Mouse (Mus musculus) cerebellum, adult 9-10 months (tissue): Measurements from ENCODE around the gene Rbks.
"Not testable (repeated sequence)": the region's sequence is repeated elsewhere in the genome, so short reads cannot be mapped to it uniquely, and the experiment has no call there.

Source experiments
- DNase-seq: peaks from one replicate; pipeline ENCODE4 v3.0.0; 2022

Gene Rbks

DNA sequence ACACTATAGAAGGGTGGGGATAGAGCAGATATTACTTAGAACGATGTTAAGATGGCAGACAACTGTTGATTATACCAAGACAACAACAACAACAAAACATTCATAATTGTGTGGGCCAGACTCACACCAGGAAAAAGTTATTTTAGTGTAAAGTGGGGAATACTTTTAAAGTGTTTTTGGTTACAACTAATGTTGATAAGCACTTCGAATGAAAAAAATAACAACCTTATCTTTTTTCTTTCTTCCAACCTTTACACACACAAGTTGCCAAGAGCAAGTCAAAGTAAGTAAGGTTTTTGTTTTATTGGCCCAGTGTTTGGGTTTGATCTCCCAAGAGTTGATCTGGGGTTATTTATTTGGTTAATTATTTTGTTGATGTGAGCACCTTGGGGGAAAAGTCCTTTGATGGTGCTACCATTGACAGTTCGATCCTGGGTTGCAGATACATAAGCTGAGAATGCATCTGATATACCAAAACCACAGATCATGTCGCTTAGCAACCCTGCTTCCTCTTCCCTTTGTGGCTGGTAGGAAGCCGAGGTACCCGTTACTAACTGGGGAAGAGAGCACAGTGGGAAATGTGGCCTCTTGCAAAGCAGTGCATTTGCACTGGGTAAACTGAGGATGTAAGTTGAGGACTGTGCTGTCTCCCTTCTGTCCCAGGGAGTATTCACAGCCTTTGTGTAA is 82.9 kb downstream of the Rbks start:
- DNase-seq, result no peak

DNA sequence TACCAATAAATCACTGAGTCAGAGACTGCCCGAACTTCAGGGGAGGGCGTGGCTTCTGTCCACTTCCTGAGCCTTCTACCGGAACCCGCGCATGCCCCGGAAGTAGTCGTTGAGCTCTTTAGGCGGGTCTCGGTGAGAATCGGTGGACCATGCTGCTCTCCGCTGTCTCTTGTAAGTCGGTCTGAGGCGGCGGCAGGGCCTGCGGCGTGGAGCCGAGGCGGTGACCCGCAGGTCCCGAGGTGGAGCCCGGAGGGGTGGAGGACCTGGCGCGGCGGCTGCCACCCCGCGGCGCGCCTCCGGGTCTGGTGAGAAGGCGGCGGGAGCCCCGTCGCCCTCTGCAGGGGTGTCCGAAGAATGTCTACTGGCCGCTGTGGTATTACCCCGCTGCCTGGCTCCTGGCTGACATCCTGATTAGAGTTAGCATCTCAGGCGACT is 83.6 kb downstream of the Rbks start:
- peak; percentile 83 for DNase-seq

DNA sequence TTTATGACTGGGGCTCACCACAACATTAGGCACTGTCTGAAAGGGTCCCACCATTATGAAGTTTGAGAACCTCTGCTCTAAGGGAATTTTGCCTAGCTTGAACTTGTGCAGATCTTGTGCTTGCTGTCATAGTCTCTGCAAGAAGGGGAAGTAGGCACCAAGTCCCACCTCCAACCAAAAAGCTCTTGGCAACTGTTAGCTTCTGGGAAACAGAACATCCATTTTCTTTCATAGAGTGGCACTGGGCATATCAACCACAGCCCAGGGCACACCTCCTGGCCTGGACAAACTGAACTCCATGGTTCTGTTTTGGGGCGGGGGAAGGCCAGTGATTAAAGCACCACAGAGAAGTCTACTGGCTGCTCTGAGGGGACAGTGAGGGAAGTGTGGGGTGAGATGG is 86.2 kb downstream of the Rbks start:
- no peak for DNase-seq

DNA sequence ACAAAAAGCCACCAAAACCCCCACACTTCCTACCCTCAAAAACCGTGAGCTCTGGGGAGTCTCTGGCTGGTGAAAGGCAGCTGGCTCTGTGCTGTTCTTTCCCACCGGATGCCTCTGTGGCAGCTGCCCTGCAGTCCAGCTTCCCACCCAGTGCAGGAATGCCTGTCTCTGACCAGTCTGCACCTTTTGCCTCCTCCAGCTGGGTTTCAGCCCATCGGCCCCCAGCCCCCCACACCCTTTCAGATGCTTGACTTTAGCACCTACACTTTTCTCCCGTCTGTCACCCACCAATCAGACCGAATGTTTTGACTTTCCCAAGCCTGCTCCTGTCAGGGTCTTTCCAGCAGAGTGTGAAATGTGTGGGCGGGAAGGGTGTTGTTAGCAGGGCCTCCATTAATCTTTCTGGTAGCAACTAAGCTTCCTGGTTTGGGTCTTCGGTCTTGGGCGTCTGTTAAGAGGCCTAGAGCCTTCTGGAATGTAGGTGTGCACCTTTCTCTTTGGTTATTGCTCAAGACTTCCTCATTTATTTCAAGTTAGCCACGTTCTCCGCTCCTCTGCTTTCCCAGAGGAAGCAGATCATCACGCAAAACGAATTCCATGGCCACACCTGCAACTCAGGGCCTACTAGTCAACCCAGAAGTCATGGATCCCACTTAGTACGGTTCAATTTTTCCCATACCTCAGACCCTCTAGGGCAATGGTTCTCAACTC is 86.9 kb downstream of the Rbks start:
- DNase-seq, result no peak

DNA sequence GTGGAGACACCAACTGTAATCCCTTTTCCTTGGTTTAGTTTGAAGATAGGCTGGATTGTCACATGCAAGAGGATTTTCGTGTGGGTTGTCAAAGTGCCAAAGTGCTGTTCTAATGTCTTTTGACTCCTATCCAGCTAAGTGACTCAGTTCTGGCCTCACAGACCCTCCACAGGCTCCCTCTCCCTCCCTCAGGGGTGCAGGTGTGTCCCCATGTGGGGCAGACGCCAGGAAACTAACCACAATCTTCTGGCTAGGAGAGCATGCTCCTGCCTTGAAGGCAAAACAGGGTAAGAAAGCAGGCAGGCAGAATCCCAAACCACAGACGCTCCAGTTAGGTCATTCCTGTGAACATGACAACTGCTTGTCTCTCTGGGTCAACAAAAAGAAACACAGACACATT is 91.3 kb downstream of the Rbks start:
- no peak for DNase-seq

DNA sequence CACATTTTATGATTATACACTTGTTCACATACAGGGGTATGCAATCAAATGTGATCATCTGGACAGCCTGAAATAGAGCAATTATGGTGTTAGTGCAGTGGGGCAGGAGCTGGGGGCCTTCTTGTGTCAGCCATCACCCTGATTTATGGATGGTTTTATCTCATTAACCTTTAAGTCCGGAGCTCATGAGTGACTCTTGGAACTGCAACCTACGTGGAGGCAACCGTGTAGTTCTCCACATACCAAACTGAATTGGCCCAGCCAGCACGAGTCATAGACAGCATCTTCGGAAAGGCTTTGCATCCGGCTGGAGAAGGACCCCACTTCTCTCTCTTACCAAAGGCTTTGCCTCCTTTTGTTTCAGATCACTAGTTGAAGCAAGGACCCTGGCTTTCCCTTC is 93.7 kb downstream of the Rbks start:
- DNase-seq, result no peak

DNA sequence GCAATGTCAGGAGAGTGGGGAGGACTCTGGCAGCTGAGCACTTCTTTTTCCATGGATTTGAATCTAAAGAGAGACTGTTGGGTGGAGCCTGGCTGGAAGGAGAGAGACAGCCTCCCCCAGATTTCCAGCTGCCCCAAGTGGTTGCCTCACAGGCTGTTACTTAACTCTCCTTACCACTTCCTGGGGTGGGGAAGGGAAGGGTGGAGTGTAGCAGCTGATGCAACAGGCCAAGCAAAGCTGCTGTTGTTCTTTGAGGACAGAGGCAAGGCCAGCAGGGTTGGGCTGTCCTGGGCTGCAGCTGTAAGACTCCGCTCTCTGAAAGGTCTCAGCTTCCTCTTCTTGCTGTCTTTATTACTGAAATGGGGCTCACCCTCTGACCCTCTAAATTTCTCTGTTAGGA is 95.0 kb downstream of the Rbks start:
- DNase-seq, result no peak

DNA sequence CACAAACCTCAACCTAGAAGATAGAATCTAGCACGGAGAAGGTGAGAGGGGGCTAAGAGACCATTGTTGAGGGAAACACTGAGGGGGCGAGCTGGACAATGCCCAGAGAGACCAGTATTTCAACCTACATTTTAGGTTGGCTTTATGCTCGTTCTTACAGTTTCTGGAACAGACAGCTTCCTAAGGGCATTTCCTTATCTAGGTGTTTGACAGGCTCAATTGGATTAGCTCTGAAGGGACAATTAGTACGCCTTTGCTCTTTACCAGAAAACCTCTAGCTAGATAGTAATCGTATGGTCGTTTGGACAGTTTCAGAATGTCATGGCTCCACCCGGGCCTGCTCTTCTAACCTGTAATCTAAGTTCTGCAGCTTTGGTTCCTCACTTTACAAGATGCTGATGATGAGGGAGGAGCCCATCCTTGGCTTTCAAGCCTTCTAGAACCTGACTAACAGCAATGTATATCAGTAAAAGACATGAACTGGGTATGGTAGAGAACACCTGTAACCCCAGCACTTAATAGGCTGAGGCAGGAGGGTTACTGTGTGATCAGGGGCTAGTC is 96.2 kb downstream of the Rbks start:
- DNase-seq, result no peak

DNA sequence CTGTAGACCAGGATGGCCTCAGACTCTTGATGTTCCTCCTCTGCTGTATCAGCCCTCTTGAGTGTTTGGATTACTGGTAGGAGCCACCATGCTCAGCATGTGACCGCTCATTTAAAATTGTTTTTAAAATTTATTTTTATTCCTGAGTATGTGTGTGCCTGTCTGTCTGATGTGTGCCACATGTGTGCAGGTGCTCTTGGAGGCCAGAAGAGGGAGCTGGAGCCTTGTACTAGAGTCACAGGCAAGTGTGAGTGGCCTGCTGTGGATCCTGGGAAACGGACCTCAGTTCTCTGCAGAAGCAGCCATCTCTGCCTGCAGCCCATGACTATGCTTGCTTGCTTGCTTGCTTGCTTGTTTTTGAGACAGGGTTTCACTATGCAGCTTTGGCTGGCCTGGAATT is 98.3 kb downstream of the Rbks start:
- no peak for DNase-seq

DNA sequence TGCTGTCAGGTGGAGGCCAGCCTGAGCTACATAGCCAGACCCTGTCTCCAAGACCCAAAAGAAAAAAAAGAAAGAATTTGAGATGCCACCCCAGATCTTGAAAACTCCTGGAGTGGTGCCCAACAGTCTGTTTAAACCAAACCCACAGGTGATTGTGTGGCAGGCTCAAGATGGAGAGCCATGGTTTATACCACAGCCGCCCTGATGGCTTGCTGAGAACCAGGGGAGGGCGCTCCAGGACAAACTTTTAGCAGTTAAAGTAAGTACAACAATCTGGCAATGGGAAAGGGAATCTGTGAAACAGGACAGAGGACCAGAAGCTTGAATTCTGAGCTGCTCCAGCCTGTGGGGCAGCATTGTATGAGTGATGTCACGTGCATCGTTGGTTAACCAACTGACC is 98.8 kb downstream of the Rbks start:
- peak; percentile 21 for DNase-seq

DNA sequence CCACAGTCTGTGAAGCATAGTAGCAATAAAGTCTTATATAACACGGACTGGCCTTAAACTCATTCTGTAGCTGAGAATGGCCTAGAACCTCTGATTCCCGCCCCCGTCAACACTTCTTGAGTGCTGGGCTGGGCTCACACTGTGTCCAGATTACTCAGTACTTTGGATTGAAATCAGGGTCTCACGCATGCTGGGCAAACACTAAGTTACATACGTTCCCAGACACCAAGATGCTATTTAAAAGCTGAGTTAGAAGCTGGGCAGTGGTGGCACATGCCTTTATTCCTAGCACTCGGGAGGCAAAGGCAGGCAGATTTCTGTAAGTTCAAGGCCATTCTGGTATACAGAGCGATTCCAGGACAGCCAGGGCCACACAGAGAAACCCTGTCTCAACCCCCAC is 99.3 kb downstream of the Rbks start:
- DNase-seq, result no peak

DNA sequence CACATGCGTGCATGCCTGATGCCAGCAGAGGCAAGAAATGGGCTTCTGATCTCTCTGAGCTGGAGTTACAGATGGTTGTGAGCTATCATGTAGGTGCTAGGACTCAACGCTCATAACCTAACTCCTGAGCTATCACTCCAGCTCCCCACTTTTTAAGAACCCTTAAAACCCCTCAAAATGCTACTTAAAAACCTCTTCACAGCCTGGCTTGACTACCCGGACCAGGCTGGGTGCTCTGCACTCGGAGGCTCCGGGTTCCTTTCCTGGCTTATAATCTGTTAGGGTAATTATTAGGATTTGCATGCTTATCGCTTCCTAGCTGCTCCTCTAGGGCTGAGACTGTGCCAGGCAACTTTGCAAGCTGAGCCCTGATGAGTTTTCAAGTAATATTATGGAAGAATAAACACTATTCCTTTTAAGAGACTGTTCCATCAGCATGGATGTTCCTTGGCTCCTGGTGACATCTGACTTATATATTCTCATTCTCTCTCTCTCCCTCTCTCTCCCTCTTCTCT is 99.9 kb downstream of the Rbks start:
- DNase-seq, result no peak

DNA sequence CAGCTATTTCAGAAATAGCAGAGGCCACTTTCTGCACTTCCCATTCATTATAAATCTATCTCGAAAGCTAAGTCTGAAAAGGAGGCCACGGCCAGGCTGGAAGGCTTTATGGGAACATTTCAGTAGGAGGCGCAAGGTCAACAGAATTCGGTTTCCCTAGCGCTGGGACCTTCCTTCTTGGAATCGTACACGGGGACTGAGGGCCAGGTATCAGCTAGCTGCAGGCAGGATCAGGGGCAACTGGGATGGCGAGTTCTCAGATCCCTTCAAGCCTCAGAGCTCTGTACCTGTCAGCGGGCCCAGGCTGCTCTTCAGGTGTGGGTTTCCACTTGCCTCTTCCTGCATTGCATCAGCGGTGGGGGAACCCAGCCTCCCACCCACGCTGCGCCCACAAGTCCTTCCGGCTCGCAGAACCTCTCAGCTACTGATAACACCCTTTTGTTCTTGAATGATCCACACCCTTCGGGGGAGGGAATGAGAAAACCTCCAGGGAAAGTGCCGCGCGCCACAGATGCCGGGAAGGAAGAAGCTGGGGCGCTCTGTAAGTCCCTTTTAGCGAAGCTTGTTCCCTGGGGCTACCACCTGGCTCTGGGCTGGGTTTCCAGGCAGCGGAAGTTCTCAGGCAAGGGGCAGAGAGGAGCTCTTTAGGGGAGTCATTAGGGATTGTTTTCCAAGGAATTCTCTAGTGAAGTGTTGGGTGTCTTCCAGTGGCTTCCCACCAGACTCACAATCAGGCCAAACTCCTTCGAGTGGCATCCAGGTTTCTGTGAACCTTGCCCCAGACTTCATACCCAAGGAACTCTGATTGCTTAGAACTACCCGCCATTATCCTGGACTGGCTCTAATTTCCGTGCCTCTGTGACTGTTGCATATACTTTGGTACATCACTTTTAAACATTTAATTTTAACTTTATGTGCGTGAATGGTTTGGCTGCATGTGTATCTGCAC is 100.7 kb downstream of the Rbks start, which contains the start of gene Mrpl33:
Mrpl33 (plus strand) TSS at position 455 of the 949 bp plus-strand sequence.
- peak; percentile 56 for DNase-seq

DNA sequence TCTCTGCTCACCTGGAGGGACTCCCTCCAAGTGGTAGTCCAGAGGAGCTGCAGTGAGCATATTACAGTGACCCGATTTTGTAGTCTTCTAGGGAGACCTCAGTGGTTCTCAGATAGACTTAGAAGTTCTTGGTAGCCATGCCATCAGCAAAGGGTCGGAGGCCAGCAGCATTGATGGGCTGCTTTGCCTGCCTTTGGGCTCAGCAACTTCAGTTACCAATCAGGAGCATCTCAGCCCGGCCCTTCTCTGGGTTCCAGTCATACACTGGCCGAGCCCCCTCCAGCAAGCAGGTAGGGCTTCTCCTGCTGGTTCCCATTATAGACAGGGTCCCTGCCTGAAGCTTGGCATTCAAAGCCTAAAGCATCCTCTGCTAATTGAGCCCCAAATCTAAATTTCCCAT is 101.6 kb downstream of the Rbks start:
- no peak for DNase-seq

DNA sequence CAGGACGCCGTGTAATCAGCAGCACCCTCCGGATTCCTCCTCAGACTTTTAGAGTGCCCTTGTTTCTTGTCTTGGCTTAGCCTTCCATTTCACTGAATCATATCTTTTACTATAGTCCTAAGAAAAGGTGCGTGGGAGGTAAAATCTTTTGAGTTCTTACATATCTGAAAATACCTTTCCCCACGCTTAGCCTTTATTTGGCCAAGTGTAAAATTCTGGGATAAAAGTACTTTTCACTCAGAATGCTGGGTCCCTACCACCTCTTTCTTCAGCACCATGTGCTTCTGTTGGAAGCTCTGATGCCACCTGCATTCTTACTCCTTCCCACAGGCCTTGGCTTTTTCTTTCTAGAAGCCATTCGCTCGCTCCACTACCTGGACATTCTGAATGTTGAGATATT is 106.3 kb downstream of the Rbks start:
- DNase-seq, result no peak

DNA sequence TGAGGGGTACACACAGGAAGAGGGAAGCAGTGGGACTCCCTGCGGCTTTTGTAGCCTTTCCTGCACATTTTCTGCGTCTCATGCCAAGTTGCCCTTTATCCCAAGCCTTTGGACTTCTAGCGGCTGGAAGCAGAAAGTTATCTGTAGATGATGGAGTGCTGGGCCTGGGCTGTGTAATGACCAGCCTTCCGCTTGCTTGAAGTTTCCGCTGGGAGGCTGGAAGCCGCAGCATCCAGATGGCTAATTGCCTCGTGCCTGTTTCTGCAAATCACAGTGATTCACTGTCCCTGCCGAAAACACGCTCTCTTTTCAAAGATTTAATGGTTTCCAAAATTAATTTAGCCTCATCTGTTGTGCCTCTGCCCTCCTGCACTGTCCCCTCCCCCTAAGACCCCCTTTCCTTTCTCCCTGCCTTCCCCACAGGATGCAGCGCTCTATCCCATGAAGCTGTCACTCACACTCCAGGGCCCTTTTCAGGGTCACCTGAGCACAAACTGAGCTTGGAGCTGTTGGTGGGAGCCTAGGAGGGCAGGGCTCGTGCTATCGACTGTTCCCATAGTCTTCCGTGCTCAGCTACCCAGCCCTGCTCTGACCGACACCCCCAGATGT is 107.6 kb downstream of the Rbks start:
- no peak for DNase-seq

DNA sequence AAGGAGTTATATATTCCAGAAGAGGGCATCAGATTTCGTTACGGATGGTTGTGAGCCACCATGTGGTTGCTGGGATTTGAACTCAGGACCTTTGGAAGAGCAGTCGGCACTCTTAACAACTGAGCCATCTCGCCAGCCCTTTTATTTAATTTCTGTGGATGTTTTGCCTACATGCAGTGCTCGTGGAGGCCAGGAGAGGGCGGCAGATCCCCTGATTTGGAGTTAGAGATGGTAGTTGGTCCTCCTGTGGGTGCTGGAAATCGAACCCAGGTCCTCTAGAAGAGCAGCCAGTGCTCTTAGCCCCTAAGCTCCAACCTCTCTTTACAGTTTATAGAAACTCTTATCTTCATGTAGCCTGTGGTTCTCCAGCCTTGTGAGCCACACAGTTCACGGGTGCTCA is 108.8 kb downstream of the Rbks start:
- not testable (repeated sequence) for DNase-seq

DNA sequence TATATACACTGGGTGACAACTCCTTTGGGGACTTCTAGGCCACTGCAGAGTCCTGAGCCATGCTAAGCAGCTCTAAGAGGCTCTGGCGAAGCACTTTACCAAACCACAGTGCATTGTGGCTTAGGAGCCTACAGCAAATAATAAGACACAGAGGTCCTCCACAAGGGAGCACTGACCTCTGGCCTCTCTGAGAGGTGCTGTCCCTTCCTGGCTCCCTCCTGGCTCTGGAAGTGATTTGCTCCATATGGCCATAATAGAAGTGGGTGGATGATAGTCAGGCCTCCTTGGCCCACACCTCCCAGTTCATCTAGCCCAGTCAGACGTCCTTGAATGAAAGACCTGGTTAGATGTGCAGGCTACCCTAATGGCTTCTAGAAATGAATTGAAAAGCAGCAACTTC is 109.4 kb downstream of the Rbks start:
- no peak for DNase-seq

DNA sequence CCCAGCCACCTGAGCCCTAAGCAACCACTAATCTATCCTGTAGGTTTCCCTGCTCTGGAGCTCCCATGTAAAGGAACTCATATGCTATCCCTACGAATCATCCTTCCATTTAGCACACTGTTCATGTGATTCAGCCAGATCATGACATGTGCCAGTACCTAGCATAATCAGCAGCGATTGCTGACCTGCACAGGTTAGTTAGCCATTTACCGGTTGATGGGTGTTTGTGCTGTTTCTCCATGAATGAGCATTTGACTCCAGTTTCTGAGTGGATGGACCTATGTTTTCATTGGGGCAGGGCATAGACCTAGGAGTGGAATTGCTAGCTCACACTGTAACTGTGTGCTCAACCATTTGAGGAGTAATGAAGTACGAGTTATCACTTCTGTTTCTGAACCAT is 111.9 kb downstream of the Rbks start:
- no peak for DNase-seq

DNA sequence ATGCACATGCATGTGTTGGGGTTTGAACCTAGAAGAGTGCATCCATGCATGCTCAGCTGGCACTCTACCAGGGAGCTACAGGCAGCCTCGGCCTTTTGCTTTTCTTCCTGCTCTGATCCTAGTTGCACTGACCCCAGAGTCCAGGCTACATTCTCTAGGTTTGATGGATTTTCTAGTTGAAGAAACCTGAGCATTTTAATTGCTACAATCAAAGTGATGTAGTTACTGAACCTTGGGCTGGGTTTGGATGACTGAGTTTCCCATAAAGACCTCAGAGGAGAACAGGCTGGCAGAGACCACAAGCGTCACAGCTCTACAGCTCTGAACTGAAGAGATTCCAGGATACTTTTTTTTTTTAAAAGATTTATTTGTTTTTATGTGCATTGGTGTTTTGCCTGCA is 114.2 kb downstream of the Rbks start:
- no peak for DNase-seq

DNA sequence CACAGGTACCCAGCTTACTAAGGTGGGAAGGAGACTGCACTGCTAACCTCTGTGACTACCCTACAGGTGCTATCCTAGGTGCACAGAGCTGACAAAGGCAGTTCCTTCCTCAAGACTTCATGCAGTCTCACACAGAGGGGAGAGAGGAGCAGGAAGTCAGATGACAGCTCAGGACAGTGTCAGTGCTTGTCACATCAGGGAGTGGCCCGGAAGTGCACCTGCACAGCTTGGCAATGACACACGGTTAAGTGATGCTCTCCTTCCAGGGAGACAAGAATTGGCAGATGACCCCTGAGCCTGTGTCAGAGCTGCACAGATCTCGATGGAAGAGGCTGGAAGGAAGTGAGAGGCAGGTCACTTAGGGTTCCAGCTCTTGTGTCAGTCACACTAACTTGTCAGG is 115.5 kb downstream of the Rbks start:
- DNase-seq, result no peak

DNA sequence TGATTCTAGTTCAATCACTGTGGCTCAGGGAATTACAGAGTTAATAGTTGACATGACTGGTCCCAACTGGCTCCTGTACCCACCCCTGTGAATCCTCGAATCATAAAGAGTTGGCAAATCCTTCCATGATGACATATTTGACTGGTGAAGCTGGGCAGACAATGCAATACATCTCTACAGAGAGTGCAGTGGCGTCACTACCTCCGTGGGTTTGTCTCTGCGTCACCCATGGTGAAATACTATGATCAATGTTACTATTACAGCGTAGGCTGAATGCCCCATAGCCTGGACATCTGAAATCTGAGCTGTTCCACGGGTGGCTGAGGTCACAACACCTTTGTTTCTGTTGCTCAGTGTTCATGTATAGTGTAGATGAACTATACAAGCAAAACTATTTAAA is 116.2 kb downstream of the Rbks start:
- no peak for DNase-seq

DNA sequence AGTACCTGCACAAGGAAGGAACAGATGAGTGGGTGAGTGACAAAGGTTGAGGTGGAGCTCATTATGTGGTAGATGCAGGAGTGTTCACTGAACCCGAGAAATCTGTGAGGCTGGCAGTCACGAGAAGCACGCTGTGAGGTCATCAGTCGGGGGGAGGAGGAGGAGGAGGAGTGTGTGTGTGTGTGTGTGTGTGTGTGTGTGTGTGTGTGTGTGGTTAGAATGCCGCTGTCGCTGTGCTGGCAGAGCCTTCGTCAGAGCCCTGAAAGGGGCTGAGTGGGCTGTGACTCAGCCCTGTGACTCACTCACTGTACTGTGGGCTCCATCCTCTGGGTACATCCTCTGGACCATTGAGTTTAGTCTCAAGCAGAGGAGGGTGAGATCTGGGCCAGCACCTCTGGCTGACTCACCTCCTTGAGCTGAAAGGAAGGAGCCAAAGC is 120.9 kb downstream of the Rbks start:
- no peak for DNase-seq
